Mouse (Mus musculus): Measurements from ENCODE around the gene Agap2. TPM values are rescaled to one million over a fixed set of nuclear protein-coding genes. Genes with fewer than 3 reads are reported as not detected.

Agap2 gene
- polyA plus RNA-seq (2012; rRNA removed) = 3.0 and 3.7 TPM in 2 replicates
- polyA plus RNA-seq (2014; fragmentation: Nextera tagmentation; extraction: Ambion mirVana) = 0.57 and 0.59 TPM in 2 replicates

DNA sequence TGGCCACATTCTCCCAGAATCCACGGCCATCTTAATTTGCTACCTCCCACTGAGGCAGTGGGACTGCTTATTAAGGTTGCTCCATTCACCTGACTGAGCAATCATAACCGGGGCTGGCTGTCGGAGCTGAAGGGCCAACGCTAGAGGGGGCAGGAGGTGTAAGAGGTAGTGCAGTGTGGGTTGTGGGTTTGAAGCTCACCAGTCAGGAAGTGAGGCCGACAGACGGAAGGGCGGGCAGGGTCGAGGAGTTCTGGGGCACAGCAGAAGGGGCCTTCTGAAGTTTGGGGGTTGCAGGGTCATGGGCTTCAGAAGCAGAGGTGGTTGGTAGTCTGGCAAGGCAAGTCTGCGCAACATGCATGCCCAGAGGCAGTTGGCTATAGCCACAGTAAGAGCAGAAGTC lies at the start of gene Agap2:
TSS of gene Agap2 (plus strand) at position 205 of the 400 bp plus-strand sequence.
- ATAC-seq (ENCODE audit: insufficient read depth) (no peak), DNase-seq (ENCODE audit: low read depth in 3 of 3, low spot score in 3 of 3) (no peak)
- Histone ChIP-seq H3K36me3 (replicated peaks; ENCODE audit: control insufficient read depth, insufficient read depth, low read depth) (no peaks in the 10 kb centered on the region), H3K9ac (replicated peaks) (no peak within 1 kb of the TSS), H3K4me2 (ENCODE audit: low read depth) (peak within 1 kb of the TSS; percentile 52), H3K4me3 (ENCODE audit: insufficient read depth in 1 of 2, low read depth in 2 of 2, low read length in 2 of 2) (peak within 1 kb of the TSS; percentile 32 to 38), H3K27me3 (ENCODE audit: control insufficient read depth, insufficient read depth, low read length) (peaks cover 20% of the 10 kb centered on the region), H3K9me3 (ENCODE audit: control insufficient read depth, low read length) (no peaks in the 10 kb centered on the region), H3K27ac (no peak within 1 kb of the TSS), H3K4me1 (replicated peaks; ENCODE audit: control insufficient read depth in 2 of 2, insufficient read depth in 2 of 2, low read length in 1 of 2) (peaks cover 0 to 14% of the 10 kb centered on the region in 2 experiments; a peak in 3 of 4 replicates)
- WGBS (ENCODE audit: insufficient replicate concordance) = 14% methylated on average over 9 of the region's 9 CpGs
- TF ChIP-seq EP300 (IDR thresholded peaks at IDR 0.05; ENCODE audit: low read depth) (no peak), CTCF (IDR thresholded peaks at IDR 0.05; ENCODE audit: low read depth) (peak; percentile 71)

DNA sequence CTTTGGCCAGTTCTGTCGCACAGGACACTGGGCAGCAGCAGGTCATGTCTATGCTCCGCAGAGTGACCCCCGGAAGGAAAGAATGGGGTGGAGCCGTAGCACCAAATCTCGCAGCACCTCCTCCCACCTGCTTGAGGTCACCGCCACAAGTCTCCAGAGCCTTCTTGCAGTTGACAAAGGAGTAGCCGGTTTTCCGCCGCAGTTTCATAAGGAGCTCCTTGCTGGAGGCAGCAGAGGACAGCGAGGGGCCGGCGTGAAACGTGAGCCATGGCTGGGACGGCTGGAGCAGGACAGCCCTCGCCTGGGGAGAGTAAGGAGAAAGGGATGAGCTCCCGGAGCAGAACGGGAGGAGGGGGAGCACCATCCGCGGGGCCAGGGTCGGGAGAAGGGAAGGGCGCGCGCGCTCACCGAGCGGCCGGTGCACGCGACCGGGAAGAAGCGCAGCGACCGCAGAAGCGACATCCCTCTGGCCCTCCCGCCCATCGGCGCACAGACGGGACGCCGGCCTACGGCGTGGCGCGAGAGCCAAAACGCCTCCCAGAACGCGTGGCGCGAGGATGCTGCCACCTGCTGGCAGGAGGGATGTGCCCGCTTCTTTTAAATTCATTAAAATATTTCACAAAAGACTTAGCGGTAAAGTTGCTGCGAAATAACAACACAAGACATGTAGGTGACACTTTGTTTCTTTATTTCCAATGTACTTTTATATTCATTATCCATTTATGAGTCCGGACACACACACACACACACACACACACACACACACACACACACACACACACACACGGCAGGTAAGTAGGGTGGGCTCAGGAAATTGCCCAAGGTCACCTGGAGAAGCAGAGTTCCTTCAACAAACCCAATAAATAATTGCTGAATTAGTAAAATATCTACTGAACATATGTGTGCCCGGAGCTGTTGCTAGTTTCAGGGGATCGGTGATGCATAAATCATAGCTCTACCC lies 44.5 kb upstream of the Agap2 start, which contains the start of gene Tsfm:
TSS of gene Tsfm (minus strand) at position 505 of the 961 bp plus-strand sequence.
- Histone ChIP-seq H3K27ac (no peak within 1 kb of the TSS; the same call in 1 of the 2 replicates), H3K9ac (replicated peaks) (peak within 1 kb of the TSS; percentile 83), H3K36me3 (replicated peaks; ENCODE audit: control insufficient read depth, insufficient read depth, low read depth) (peaks cover 9% of the 10 kb centered on the region), H3K9me3 (ENCODE audit: control insufficient read depth, low read length) (no peaks in the 10 kb centered on the region), H3K27me3 (ENCODE audit: control insufficient read depth, insufficient read depth, low read length) (no peaks in the 10 kb centered on the region), H3K4me2 (ENCODE audit: low read depth) (peak within 1 kb of the TSS; percentile 90), H3K4me1 (replicated peaks; ENCODE audit: control insufficient read depth in 2 of 2, insufficient read depth in 2 of 2, low read length in 1 of 2) (0 out of 4 replicates have a peak, but pooled peaks cover 0 to 2% of the 10 kb centered on the region in 2 experiments), H3K4me3 (ENCODE audit: insufficient read depth in 1 of 2, low read depth in 2 of 2, low read length in 2 of 2) (peak within 1 kb of the TSS; percentile 66 to 87)
- TF ChIP-seq EP300 (IDR thresholded peaks at IDR 0.05; ENCODE audit: low read depth) = no peak; the same call in 1 of the 2 replicates
- peak; percentile 97 for TF ChIP-seq CTCF (IDR thresholded peaks at IDR 0.05; ENCODE audit: low read depth)
- WGBS (ENCODE audit: insufficient replicate concordance) = 4% methylated on average over 56 of the region's 56 CpGs
- DNase-seq (ENCODE audit: low read depth in 3 of 3, low spot score in 3 of 3) (peak; percentile 80 to 84 (median 81)), ATAC-seq (ENCODE audit: insufficient read depth) (peak; percentile 89)

DNA sequence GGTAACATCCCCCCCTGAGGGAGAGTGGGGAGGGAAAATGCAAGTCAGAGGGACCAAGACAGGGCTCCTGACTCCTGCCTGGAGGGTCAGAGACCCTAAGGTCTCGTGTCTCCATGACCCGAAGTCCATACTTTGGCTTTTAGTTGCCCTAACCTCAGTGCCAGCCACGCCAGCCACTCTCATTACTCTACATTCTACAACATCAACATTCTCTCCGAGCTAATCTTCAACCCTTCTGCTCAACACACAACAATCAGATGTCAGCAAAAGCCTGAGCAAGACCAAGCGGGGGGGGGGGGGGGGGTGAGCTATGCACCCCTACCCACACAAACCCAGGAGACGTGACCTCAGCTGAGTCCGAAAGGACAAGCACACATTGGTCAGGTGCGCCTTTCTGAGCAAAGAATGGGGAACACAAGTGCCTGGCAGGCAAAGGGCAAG lies 41.8 kb upstream of the Agap2 start:
- no peak overlapping the region for H3K27ac ChIP-seq
- no peak overlapping the region for H3K9ac ChIP-seq (replicated peaks)
- H3K27me3 ChIP-seq (ENCODE audit: control insufficient read depth, insufficient read depth, low read length) = no peaks in the 10 kb centered on the region; the same call in 1 of the 2 replicates
- WGBS (ENCODE audit: insufficient replicate concordance) = 56% methylated on average over 8 of the region's 8 CpGs
- H3K4me2 ChIP-seq (ENCODE audit: low read depth) = no peak overlapping the region
- ATAC-seq (ENCODE audit: insufficient read depth) (no peak), DNase-seq (ENCODE audit: low read depth in 3 of 3, low spot score in 3 of 3) (no peak)
- 0 out of 4 replicates have a peak, but pooled peaks cover 0 to 2% of the 10 kb centered on the region in 2 experiments for H3K4me1 ChIP-seq (replicated peaks; ENCODE audit: control insufficient read depth in 2 of 2, insufficient read depth in 2 of 2, low read length in 1 of 2)
- H3K9me3 ChIP-seq (ENCODE audit: control insufficient read depth, low read length) = no peaks in the 10 kb centered on the region
- no peak for TF ChIP-seq CTCF (IDR thresholded peaks at IDR 0.05; ENCODE audit: low read depth)
- no peak for TF ChIP-seq EP300 (IDR thresholded peaks at IDR 0.05; ENCODE audit: low read depth)
- peaks cover 4% of the 10 kb centered on the region for H3K36me3 ChIP-seq (replicated peaks; ENCODE audit: control insufficient read depth, insufficient read depth, low read depth)
- no peak overlapping the region for H3K4me3 ChIP-seq (ENCODE audit: insufficient read depth in 1 of 2, low read depth in 2 of 2, low read length in 2 of 2)

DNA sequence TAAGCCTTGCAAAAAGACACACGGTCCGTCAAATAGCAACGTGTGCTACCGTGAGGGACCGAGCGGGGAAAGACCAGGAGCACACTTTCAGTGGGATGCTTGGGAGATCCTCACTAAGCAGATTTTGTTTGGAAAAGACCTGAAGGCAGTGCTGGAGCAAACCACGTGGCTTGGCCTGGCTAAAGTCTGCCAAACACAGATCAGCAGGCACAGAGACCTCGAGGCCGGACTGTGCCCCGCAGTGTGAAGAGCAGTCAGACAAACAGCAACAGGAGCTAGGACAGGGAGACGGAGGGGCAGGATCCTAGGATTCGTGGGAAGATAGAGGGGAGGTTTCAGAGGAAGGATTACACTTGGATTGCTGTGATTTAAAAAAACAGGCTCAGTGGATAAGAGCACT lies 38.8 kb upstream of the Agap2 start:
- DNase-seq (ENCODE audit: low read depth in 3 of 3, low spot score in 3 of 3) (no peak), ATAC-seq (ENCODE audit: insufficient read depth) (no peak)
- H3K9me3 ChIP-seq (ENCODE audit: control insufficient read depth, low read length) = no peaks in the 10 kb centered on the region
- H3K4me2 ChIP-seq (ENCODE audit: low read depth) = no peak overlapping the region
- no peak overlapping the region for H3K9ac ChIP-seq (replicated peaks)
- H3K4me3 ChIP-seq (ENCODE audit: insufficient read depth in 1 of 2, low read depth in 2 of 2, low read length in 2 of 2) = no peak overlapping the region
- H3K27ac ChIP-seq = no peak overlapping the region
- WGBS (ENCODE audit: insufficient replicate concordance) = 69% methylated on average over 12 of the region's 12 CpGs
- H3K27me3 ChIP-seq (ENCODE audit: control insufficient read depth, insufficient read depth, low read length) = peaks cover 17% of the 10 kb centered on the region
- H3K4me1 ChIP-seq (replicated peaks; ENCODE audit: control insufficient read depth in 2 of 2, insufficient read depth in 2 of 2, low read length in 1 of 2) = no peaks in the 10 kb centered on the region
- TF ChIP-seq EP300 (IDR thresholded peaks at IDR 0.05; ENCODE audit: low read depth) (no peak), CTCF (IDR thresholded peaks at IDR 0.05; ENCODE audit: low read depth) (no peak)
- no peaks in the 10 kb centered on the region for H3K36me3 ChIP-seq (replicated peaks; ENCODE audit: control insufficient read depth, insufficient read depth, low read depth)

DNA sequence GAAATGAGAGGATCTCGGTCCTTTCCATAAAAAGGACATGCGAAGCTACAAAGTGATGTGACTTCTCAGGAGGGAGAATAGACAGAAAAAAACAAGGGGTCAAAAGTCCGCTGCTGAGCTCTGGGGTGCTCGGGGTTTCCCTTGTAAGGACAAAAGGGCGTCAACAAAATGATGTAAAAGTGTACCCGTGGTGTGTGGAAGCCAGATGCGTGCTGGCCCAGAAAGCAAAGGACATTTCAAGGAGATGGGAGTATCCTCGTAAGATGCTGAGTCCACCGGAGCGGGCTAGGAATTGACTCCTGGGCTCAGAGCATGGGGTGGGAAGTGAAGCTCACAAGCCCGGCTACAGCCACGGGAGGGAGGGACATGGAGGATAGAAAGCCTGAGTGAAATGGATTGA lies 37.4 kb upstream of the Agap2 start:
- Histone ChIP-seq H3K36me3 (replicated peaks; ENCODE audit: control insufficient read depth, insufficient read depth, low read depth) (no peaks in the 10 kb centered on the region), H3K9ac (replicated peaks) (no peak overlapping the region), H3K27me3 (ENCODE audit: control insufficient read depth, insufficient read depth, low read length) (peaks cover 20% of the 10 kb centered on the region), H3K4me1 (replicated peaks; ENCODE audit: control insufficient read depth in 2 of 2, insufficient read depth in 2 of 2, low read length in 1 of 2) (peaks cover 0 to 3% of the 10 kb centered on the region in 2 experiments; a peak in 3 of 4 replicates), H3K4me2 (ENCODE audit: low read depth) (no peak overlapping the region), H3K27ac (no peak overlapping the region), H3K9me3 (ENCODE audit: control insufficient read depth, low read length) (no peaks in the 10 kb centered on the region), H3K4me3 (ENCODE audit: insufficient read depth in 1 of 2, low read depth in 2 of 2, low read length in 2 of 2) (no peak overlapping the region)
- ATAC-seq (ENCODE audit: insufficient read depth) = no peak
- no peak for DNase-seq (ENCODE audit: low read depth in 3 of 3, low spot score in 3 of 3)
- WGBS (ENCODE audit: insufficient replicate concordance) = 64% methylated on average over 12 of the region's 12 CpGs
- TF ChIP-seq CTCF (IDR thresholded peaks at IDR 0.05; ENCODE audit: low read depth) (no peak), EP300 (IDR thresholded peaks at IDR 0.05; ENCODE audit: low read depth) (no peak)
